Mouse (Mus musculus): Measurements from ENCODE around the gene Rbks. TPM values are rescaled to one million over a fixed set of nuclear protein-coding genes. Genes with fewer than 3 reads are reported as not detected.

Rbks gene
- polyA plus RNA-seq, 1 experiment from 2014 or later = 3.5 TPM

DNA sequence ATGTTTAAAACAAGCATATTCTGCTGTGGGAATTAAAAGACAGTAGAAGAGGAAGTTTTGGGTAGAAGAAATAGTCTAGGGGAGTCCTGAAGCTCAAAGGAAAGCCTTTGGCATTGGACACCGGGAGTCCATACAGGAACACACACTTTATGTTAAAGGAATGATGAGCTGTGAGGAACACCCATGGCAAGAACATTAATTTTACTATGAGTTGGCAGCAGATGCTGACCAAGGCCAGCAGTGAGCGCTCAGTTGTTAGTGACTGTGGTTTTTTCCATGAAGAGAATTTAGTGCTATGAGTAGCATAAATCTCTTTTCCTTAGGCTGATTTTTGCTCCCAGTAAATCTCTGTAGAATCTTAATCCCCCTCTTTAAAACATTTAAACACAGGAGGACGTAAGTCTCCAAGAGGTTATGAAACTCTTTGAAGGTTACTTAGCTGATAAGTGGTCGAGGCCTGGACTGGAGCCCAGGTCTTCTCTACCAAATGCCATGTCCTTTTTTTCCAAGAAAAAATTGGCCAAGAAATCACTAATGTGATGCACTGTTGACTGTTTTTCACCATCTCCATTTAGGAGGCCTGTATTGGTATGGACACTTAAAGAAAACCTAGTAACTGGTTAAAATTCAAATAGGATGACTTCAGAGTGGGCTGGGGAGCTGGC is 18.2 kb upstream of the Rbks start:
- Histone ChIP-seq H3K27ac (ENCODE audit: low read depth) (peak overlapping the region; percentile 66), H3K4me2 (no peak overlapping the region), H3K27me3 (ENCODE audit: insufficient read depth, low read length) (no peaks in the 10 kb centered on the region), H3K4me1 (ENCODE audit: insufficient read depth) (no peaks in the 10 kb centered on the region; the same call in 1 of the 2 replicates), H3K4me3 (ENCODE audit: low read depth, low read length) (no peak overlapping the region), H3K9ac (no peak overlapping the region), H3K9me3 (ENCODE audit: low read depth, low read length) (no peaks in the 10 kb centered on the region), H3K36me3 (ENCODE audit: insufficient read depth) (no peaks in the 10 kb centered on the region)
- DNase-seq (peak; percentile 60), ATAC-seq (ENCODE audit: insufficient read depth) (no peak)
- 25% methylated on average over 4 of the region's 4 CpGs for WGBS
- TF ChIP-seq CTCF (IDR thresholded peaks at IDR 0.05; ENCODE audit: low read depth) = no peak

DNA sequence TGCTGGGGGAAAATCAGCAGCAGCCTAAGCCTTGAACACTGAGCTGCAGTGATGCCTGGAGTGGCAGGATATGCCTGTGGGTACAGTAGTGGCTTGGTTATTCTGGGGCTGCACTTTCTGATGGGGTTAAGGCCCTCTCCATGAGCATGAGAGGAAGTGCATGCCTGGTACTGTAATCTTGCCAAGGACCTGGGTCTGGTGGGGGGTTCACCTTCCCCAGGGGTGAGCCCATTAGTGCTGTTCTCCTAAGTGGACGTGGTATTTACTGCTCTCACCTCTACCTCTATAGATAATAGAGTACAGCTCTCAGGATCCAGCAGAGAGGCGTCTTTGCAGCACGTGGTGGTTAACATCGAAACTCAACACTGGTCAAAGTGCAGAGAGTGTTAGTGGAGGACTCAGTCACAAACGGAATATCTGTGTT is 16.4 kb upstream of the Rbks start:
- ATAC-seq (ENCODE audit: insufficient read depth) = no peak
- no peak for TF ChIP-seq CTCF (IDR thresholded peaks at IDR 0.05; ENCODE audit: low read depth)
- H3K9me3 ChIP-seq (ENCODE audit: low read depth, low read length) = no peaks in the 10 kb centered on the region

DNA sequence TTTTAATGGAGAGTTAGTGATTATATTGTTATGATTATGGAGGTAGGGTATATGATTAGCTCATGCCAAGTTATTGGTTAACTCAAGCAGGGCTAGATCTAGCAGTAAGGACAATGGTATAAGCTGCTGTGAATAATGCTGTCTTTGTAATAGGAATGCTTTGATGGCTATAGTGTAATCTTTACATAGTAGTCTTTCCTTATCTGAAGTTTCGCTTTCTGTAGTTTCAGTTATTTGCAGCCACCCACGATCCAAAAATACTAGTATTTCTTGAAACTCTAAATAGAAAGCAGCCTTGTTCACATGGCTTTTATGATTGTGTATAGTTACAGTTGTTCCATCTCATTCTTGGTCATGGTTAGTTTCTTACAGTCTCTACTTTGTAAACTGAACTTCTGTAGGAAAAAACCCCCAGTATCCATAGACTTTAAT is 15.9 kb upstream of the Rbks start:
- no peak overlapping the region for H3K4me2 ChIP-seq
- H3K36me3 ChIP-seq (ENCODE audit: insufficient read depth) = no peaks in the 10 kb centered on the region
- 68% methylated on average over 2 of the region's 2 CpGs for WGBS
- no peak for TF ChIP-seq CTCF (IDR thresholded peaks at IDR 0.05; ENCODE audit: low read depth)
- H3K27ac ChIP-seq (ENCODE audit: low read depth) = peak overlapping the region; percentile 93
- no peaks in the 10 kb centered on the region; the same call in 1 of the 2 replicates for H3K4me1 ChIP-seq (ENCODE audit: insufficient read depth)
- no peak overlapping the region for H3K4me3 ChIP-seq (ENCODE audit: low read depth, low read length)
- no peak overlapping the region for H3K9ac ChIP-seq
- ATAC-seq (ENCODE audit: insufficient read depth) (peak; percentile 65), DNase-seq (peak; percentile 54)
- H3K27me3 ChIP-seq (ENCODE audit: insufficient read depth, low read length) = no peaks in the 10 kb centered on the region
- H3K9me3 ChIP-seq (ENCODE audit: low read depth, low read length) = no peaks in the 10 kb centered on the region

More for the DNA sequence above, 16.4 kb upstream of the Rbks start:
- DNase-seq = no peak
- Histone ChIP-seq H3K4me2 (no peak overlapping the region), H3K4me3 (ENCODE audit: low read depth, low read length) (no peak overlapping the region), H3K36me3 (ENCODE audit: insufficient read depth) (no peaks in the 10 kb centered on the region), H3K4me1 (ENCODE audit: insufficient read depth) (no peaks in the 10 kb centered on the region; the same call in 1 of the 2 replicates), H3K27ac (ENCODE audit: low read depth) (peak overlapping the region; percentile 93), H3K9ac (no peak overlapping the region), H3K27me3 (ENCODE audit: insufficient read depth, low read length) (no peaks in the 10 kb centered on the region)
- 50% methylated on average over 5 of the region's 5 CpGs for WGBS

DNA sequence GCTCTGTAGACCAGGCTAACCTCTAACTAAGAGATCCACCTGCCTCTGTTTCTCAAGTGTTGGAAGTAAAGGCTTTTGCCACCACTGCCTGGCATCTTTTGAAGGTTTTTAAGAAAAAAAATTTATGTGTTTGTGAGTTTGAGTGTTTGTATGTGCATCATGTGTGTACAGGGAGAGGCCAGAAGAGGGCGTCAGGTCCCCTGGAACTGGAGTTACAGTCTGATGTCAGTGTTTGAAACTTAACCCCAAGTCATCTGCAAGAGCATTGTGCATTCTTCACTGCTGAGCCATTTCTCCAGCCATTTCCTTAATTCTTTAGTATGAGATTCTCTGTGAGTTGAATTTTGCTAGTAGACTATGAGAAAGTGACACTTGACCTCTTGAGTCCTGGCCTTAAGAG is 12.0 kb upstream of the Rbks start:
- H3K4me1 ChIP-seq (ENCODE audit: insufficient read depth) = no peaks in the 10 kb centered on the region
- H3K4me3 ChIP-seq (ENCODE audit: low read depth, low read length) = no peak overlapping the region
- ATAC-seq (ENCODE audit: insufficient read depth) (no peak), DNase-seq (no peak)
- H3K27me3 ChIP-seq (ENCODE audit: insufficient read depth, low read length) = no peaks in the 10 kb centered on the region
- no peaks in the 10 kb centered on the region for H3K9me3 ChIP-seq (ENCODE audit: low read depth, low read length)
- 0 out of 2 replicates have a peak, but pooled peaks have one; percentile 7 for TF ChIP-seq CTCF (IDR thresholded peaks at IDR 0.05; ENCODE audit: low read depth)
- no peak overlapping the region for H3K27ac ChIP-seq (ENCODE audit: low read depth)
- 80% methylated on average over 1 of the region's 1 CpGs for WGBS
- H3K9ac ChIP-seq = no peak overlapping the region
- no peaks in the 10 kb centered on the region for H3K36me3 ChIP-seq (ENCODE audit: insufficient read depth)
- no peak overlapping the region for H3K4me2 ChIP-seq

DNA sequence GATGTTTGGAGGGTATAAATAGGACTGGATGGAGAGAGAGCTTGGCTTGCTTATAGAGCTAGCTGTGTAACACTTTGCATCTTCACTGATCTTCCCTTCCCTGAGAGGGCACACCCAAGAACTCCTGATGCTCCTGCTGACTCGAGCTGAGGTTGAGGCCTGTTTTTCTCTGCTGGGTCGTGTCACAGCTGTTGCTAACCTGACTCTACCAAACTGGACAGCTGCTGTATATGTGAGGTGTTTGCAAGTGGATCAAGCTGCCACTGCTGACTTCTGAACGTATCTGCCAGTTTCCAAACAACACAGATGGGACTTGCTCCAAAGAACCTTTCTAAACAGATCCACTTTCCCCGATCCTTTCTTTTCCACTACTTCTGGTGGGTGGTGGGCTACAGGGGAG is 9.4 kb upstream of the Rbks start:
- Histone ChIP-seq H3K36me3 (ENCODE audit: insufficient read depth) (no peaks in the 10 kb centered on the region), H3K9ac (no peak overlapping the region), H3K27ac (ENCODE audit: low read depth) (no peak overlapping the region), H3K4me1 (ENCODE audit: insufficient read depth) (no peaks in the 10 kb centered on the region), H3K27me3 (ENCODE audit: insufficient read depth, low read length) (no peaks in the 10 kb centered on the region), H3K9me3 (ENCODE audit: low read depth, low read length) (no peaks in the 10 kb centered on the region), H3K4me2 (no peak overlapping the region), H3K4me3 (ENCODE audit: low read depth, low read length) (no peak overlapping the region)
- DNase-seq (no peak), ATAC-seq (ENCODE audit: insufficient read depth) (no peak)
- 60% methylated on average over 4 of the region's 4 CpGs for WGBS
- TF ChIP-seq CTCF (IDR thresholded peaks at IDR 0.05; ENCODE audit: low read depth) = no peak

DNA sequence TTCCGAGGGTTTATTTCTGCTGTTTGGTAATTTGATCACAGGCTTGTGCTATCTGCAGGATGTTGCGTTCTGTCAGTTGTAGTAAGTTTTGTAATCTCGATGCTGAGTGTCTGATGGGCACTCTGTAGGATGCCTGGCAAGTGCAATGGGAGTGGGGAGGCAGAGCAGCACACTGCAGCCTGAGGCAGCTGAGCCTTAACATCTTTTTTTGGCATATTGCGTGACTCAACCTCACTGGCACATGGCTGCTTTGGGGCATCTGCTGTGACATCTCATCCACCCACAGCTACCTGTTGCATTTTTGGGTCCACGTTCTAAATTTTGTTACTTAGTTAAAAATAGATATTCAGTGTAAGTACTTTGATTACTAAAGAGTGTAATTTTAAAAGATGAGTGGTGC is 7.5 kb upstream of the Rbks start:
- H3K27ac ChIP-seq (ENCODE audit: low read depth) = no peak overlapping the region
- no peak for ATAC-seq (ENCODE audit: insufficient read depth)
- TF ChIP-seq CTCF (IDR thresholded peaks at IDR 0.05; ENCODE audit: low read depth) = no peak
- no peak overlapping the region for H3K9ac ChIP-seq
- H3K4me2 ChIP-seq = no peak overlapping the region
- no peaks in the 10 kb centered on the region for H3K4me1 ChIP-seq (ENCODE audit: insufficient read depth)
- H3K36me3 ChIP-seq (ENCODE audit: insufficient read depth) = no peaks in the 10 kb centered on the region
- H3K4me3 ChIP-seq (ENCODE audit: low read depth, low read length) = no peak overlapping the region
- no peaks in the 10 kb centered on the region for H3K27me3 ChIP-seq (ENCODE audit: insufficient read depth, low read length)
- 77% methylated on average over 5 of the region's 5 CpGs for WGBS
- H3K9me3 ChIP-seq (ENCODE audit: low read depth, low read length) = no peaks in the 10 kb centered on the region
- no peak for DNase-seq

DNA sequence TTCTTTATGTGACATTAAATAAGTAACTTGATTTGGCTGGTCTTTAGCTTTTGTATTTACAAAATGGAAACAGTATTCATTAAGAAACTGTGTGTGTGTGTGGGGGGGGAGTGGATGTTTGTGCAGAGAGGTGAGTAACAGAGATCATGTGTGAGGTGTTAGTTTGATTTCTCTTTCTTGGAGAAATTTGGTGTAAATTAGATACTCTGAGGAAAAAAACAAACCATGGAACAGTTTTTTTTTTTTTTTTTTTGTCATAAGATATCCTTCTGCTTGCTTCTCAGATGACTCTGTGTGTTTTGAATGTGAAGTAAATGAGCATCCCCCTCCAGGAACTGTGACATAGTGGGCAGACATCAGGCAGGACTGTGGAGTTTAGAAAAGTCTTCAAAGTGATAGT is 2.0 kb upstream of the Rbks start:
- Histone ChIP-seq H3K27me3 (ENCODE audit: insufficient read depth, low read length) (no peaks in the 10 kb centered on the region), H3K4me3 (ENCODE audit: low read depth, low read length) (no peak overlapping the region), H3K9ac (no peak overlapping the region), H3K9me3 (ENCODE audit: low read depth, low read length) (no peaks in the 10 kb centered on the region), H3K27ac (ENCODE audit: low read depth) (no peak overlapping the region), H3K36me3 (ENCODE audit: insufficient read depth) (no peaks in the 10 kb centered on the region), H3K4me2 (no peak overlapping the region), H3K4me1 (ENCODE audit: insufficient read depth) (0 out of 2 replicates have a peak, but pooled peaks cover 3% of the 10 kb centered on the region)
- DNase-seq (no peak), ATAC-seq (ENCODE audit: insufficient read depth) (no peak)
- TF ChIP-seq CTCF (IDR thresholded peaks at IDR 0.05; ENCODE audit: low read depth) = no peak
